Mouse (Mus musculus) spleen, postnatal 36 days (tissue): Measurements from ENCODE around the gene Il27.
A peak's percentile ranks its signal among the peaks of the same experiment; 100 is the strongest.

Experiments
- DNase-seq, 2 experiments: peaks; one replicate each; pipeline ENCODE4 v3.0.0; 2022; ENCODE audit warnings: low spot score in 2 of 2, mixed read lengths in 1 of 2

Il27 gene

DNA sequence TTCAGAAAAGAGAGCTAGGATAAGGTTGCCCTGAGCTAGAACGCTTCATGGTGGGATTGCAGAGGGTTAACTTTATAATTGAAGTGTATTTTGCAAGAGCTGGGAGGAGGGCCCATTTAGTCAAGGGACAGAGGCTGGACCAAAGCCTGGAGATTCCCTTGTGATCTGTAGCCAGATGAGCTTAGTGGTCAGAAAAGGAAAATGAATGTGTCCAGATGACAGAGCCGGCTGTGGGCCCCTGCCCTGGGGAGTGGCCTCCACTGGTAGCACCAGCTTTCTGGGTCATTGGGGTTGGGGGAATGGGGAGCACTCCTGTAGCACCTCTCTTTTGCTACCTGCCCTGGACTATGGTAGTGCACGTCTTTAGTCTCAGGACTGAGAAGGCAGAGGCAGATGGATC lies 12.3 kb upstream of the Il27 start:
- no peak for DNase-seq

- no peak for DNase-seq
Observed at GRCm38 (mm10) chr7:126606611-126607010, 11.9 kb upstream of the Il27 start.

GRCm38 (mm10) chr7:126602650-126603049 lies 7.9 kb upstream of the Il27 start:
- no peak for DNase-seq

DNA sequence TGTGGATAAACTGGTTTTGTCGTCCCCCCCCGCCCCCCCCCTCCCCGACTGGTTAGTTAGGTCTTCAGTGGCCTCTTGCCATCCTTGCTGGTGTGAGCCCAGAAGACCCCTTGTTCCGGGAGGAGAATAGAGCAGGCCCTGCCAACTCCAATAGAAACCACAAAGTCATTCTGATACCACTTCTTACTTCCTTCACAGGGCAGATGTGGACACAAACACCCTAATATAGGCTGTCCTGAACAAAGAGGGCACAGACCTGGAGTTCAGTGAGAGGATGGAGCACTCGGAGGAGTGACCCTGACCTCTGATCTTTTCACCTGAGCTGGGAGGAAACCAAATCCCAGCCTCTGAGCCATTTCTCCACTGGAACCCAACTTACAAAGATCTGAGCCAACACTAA lies 7.2 kb upstream of the Il27 start:
- DNase-seq, result no peak

- no peak for DNase-seq
Observed at GRCm38 (mm10) chr7:126598919-126599318, 4.2 kb upstream of the Il27 start.

DNA sequence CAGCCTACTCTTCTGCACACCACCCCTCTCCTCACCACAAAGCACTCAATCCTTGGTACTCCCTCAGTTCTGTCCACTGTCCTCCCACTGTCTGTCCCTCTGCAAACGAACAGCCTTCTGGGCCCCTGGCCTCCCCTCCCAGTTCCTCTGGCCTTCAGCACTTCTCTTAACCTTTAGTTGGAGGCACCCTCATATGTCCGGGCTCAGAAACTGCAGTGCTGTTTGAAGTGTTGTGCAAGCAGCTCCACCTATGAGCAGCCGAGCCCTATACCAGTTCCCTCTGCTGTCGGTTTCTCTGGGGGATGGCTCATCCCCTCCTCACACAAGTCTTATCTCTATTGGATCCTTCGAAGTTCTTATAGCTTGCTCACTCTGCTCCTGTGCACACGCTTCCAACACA lies 1.7 kb upstream of the Il27 start:
- DNase-seq, result no peak

GRCm38 (mm10) chr7:126595890-126596289 lies 1.1 kb upstream of the Il27 start:
- DNase-seq, result no peak

DNA sequence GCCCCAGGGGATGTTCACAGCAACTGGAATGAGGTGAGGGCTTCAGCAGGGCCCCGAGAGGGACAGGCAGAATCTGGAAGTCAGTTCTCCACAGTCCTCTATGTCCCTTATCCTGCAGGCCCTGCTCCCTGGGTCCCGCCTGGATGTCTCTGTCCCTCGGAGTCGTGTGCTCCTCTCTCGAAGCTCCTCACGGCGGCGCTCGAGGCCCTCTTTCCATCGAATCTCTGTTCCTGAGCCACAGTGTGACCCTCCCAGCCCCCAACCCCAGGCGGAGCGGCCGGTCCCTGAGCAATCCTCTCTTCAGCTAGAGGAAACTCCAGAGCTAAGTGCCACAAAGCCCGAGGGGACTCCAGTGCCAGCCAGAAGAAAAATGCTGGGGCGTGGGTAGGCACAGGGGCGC lies 7.0 kb downstream of the Il27 start:
- DNase-seq, result no peak

- no peak for DNase-seq
Observed at GRCm38 (mm10) chr7:126586839-126587238, 7.9 kb downstream of the Il27 start.

GRCm38 (mm10) chr7:126585717-126586116 lies 9.0 kb downstream of the Il27 start, which contains the start of gene Cln3:
TSS of gene Cln3 (minus strand) at chr7:126585817.
- DNase-seq, result no peak

GRCm38 (mm10) chr7:126584506-126584977 lies 10.2 kb downstream of the Il27 start, which contains the start of gene Apobr:
TSS of gene Apobr (plus strand) at chr7:126584942.
- peak; percentile 50 to 59 for DNase-seq

DNA sequence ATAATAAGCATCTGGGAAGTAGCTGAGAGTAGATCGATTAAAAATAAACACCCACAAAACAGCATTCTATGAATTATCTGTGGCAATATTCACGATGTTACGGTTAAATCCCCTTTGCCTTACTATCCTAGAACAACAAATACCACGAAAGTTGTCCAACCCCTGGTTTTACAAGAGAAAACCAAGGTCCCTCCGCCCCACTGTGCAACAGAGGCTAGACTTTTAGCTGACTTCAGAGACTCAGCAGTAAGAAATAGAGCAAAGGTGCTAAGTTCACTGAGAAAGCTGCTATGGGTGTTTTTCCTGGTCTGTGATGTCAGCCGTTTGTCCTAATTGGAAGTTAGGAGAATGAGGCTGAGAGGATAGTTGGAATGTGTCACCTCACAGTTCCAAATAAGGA lies 11.0 kb downstream of the Il27 start:
- DNase-seq, result no peak

GRCm38 (mm10) chr7:126583251-126583709 lies 11.5 kb downstream of the Il27 start:
- DNase-seq, result peak; percentile 82 to 89

DNA sequence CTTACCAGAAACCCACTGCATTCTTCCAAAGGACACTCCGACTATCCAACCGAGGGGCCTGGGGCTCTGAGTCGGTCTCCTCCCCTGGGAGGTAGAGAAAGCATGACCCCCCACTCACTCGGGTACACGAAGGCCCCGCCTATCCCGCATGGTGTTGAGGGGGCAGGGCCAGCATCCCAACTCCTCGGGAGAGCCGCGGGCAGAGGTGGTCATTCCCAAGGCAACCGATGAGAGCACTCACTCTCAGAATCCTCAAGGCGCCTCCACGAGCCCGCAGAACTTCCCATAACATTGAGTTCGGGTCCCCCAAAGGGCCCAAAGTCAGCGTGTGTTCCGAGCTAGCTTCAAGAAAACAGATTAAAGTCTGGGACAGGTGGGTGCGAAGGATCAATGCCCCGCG lies 12.0 kb downstream of the Il27 start:
- peak in 1 of 2 experiments; percentile 31 for DNase-seq

- no peak for DNase-seq
Observed at GRCm38 (mm10) chr7:126581661-126582060, 13.1 kb downstream of the Il27 start.

DNA sequence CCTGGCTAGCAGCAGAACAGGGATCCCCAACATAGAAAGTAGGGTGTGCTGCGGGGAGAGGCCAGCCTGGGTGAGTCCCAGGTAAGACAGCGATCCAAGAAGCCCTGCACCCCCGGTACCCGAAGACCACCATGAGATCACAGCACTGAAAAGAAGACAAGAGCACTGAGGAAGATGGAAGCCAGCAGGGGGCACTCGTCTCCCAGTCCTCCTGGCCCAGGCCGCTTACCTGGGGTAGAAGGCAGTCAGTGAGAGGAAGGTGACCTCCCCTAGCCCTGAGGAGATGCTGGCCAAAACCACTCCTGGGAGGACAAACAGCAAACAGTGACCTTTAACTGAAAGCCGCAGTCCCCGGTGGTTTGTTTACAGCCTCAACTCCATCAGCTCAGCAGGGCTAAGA lies 15.6 kb downstream of the Il27 start:
- DNase-seq, result no peak

DNA sequence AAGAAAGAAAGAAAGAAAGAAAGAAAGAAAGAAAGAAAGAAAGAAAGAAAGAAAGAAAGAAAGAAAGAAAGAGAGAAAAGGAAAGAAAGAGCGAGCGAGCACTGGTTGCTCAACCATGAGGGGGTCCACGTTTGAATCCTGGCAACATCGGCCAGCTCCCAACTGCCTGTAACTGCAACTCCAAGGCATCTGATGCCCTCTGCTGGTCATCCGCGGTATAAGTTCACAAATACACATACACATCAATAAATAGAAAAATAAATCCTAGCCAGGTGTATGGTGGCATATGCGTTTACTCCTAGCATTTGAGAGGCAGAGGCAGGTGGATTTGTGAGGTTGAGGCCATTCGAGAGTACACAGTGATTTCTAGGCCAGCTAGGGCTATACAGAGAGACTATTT lies 17.8 kb downstream of the Il27 start:
- no peak for DNase-seq

DNA sequence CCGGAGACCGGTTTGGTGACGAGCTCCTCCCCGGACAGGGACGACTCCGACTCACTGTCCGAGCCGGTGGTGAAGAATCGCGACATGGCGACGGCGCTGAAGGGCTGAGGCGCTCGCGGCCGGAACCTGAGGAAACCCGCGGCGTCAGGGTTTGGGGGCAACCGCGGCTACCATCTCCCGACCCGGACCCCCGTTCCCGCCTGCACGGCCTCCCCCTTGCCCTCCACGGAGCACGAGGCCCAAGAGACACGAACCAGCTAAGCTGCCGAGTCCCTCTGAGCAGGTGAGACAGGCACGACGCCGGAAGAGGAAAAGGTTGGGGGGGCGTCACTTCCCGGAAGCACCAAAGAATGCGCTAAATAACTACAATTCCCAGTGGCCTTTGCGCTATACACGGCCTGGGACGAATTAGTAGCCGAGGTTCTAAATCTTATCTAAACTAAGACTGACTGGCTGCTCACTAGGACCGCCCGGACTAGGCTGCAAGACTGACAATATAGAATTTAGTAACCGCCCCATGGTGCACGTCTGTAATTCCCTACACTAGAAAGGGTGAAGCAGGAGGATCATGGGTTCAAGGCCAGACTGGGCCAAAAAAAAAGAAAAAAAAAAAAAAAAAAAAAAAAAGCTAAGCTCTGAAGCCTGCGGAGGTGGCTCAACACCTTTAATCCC lies 28.5 kb downstream of the Il27 start, which contains the start of gene Eif3c:
Gene Eif3c, minus strand, starts transcription at position 318 of the 672 bp plus-strand sequence.
- DNase-seq, result peak; percentile 87 to 90

- no peak for DNase-seq
Observed at GRCm38 (mm10) chr7:126565693-126566092, 29.0 kb downstream of the Il27 start.

- no peak for DNase-seq
Observed at GRCm38 (mm10) chr7:126556635-126557034, 38.1 kb downstream of the Il27 start.

DNA sequence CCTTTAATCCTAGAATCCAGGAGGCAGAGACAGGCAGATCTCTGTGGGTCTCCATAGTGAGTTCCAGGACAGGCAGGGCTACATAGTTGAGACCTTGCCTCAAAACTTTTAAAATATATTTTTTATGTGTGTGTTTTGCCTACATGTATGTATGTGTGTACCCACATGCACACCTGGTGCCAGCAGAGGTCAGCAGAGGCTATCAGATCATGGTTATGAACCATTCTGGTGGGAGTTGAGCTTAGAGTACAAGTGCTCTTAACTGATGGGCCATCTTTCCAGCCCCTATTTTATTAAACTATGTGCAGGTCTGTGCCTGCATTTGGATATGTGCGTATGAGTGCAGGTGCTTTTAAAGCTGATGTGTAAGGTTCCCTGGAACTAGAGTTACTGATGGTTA lies 39.9 kb downstream of the Il27 start:
- no peak for DNase-seq

- no peak for DNase-seq
Observed at GRCm38 (mm10) chr7:126545631-126546030, 49.1 kb downstream of the Il27 start.

- no peak for DNase-seq
Observed at GRCm38 (mm10) chr7:126541661-126542060, 53.1 kb downstream of the Il27 start.
